Mouse (Mus musculus) forebrain, embryonic 15.5 days (tissue): ENCODE data around the gene 4930524N10Rik. TPM values are rescaled to one million over a fixed set of nuclear protein-coding genes. Genes with fewer than 3 reads are reported as not detected.

Source experiments
- ATAC-seq: fragments of 200-750 bp; cut with Nextera tagmentation; replicated peaks from 2 replicates; pipeline ENCODE4 v1.8.0; 2017; ENCODE audit warnings: mild to moderate bottlenecking, moderate TSS enrichment, moderate library complexity
- H3K27ac ChIP-seq: fragments of 300-500 bp; sonication (generic); replicated peaks from 2 replicates; pipeline ENCODE4 v1.5.1; 2015; ENCODE audit warnings: mild to moderate bottlenecking, inconsistent platforms
- H3K27me3 ChIP-seq: fragments of 300-500 bp; sonication (generic); 2 replicates; pipeline ENCODE4 v1.6.1; 2015; ENCODE audit warnings: inconsistent platforms
- H3K36me3 ChIP-seq: fragments of 300-500 bp; sonication (generic); 2 replicates; pipeline ENCODE4 v1.6.1; 2015; ENCODE audit warnings: mild to moderate bottlenecking, inconsistent platforms
- H3K4me1 ChIP-seq: fragments of 300-500 bp; sonication (generic); 2 replicates; pipeline ENCODE4 v1.6.1; 2015; ENCODE audit warnings: inconsistent platforms
- H3K4me2 ChIP-seq: fragments of 300-500 bp; sonication (generic); replicated peaks from 2 replicates; pipeline ENCODE4 v1.6.1; 2015; ENCODE audit warnings: mild to moderate bottlenecking, inconsistent platforms
- H3K4me3 ChIP-seq: fragments of 300-500 bp; sonication (generic); 2 replicates; pipeline ENCODE4 v1.5.1; 2015; ENCODE audit warnings: mild to moderate bottlenecking, inconsistent platforms
- H3K9ac ChIP-seq: fragments of 300-500 bp; sonication (generic); replicated peaks from 2 replicates; pipeline ENCODE4 v1.6.1; 2015; ENCODE audit warnings: mild to moderate bottlenecking, inconsistent platforms
- H3K9me3 ChIP-seq: fragments of 300-500 bp; sonication (generic); 2 replicates; pipeline ENCODE4 v1.6.1; 2016; ENCODE audit warnings: inconsistent platforms
- WGBS: fragments of 180-500 bp; shearing (Covaris S2); methylation state at CpG from one replicate; pipeline ENCODE4 v1.1.7; 2015; ENCODE audit warnings: mixed read lengths; 5-methylcytosine and 5-hydroxymethylcytosine counted together
- polyA plus RNA-seq: library from polyadenylated mRNA; unstranded; fragments of >200 nt; fragmentation: Nextera tagmentation; extraction: Ambion mirVana; gene quantifications from 2 replicates; pipeline ENCODE4 v1.2.1, GENCODE M21; 2015

The 4930524N10Rik gene
- not detected in 2 replicates for polyA plus RNA-seq

GRCm38 (mm10) chrX:154343292-154343691 is at the start of gene 4930524N10Rik:
Gene 4930524N10Rik (minus strand): TSS chrX:154343392.
- Histone ChIP-seq H3K9me3 (no peaks in the 10 kb centered on the region), H3K4me3 (no peak within 1 kb of the TSS), H3K4me1 (no peaks in the 10 kb centered on the region), H3K4me2 (no peak within 1 kb of the TSS), H3K27me3 (no peaks in the 10 kb centered on the region), H3K9ac (no peak within 1 kb of the TSS), H3K27ac (no peak within 1 kb of the TSS), H3K36me3 (no peaks in the 10 kb centered on the region)
- 32% methylated on average over 1 of the region's 1 CpGs for WGBS
- ATAC-seq: no peak

- no peak for ATAC-seq
- H3K9ac ChIP-seq: no peak overlapping the region
- WGBS: 76% methylated on average over 3 of the region's 3 CpGs
These were observed 6.8 kb upstream of the 4930524N10Rik start for GRCm38 (mm10) chrX:154350042-154350441.

GRCm38 (mm10) chrX:154349302-154350041 is 6.3 kb upstream of the 4930524N10Rik start:
- Histone ChIP-seq H3K36me3 (no peaks in the 10 kb centered on the region), H3K27me3 (no peaks in the 10 kb centered on the region), H3K4me2 (no peak overlapping the region), H3K27ac (no peak overlapping the region), H3K4me1 (no peaks in the 10 kb centered on the region), H3K9ac (no peak overlapping the region), H3K4me3 (no peak overlapping the region), H3K9me3 (no peaks in the 10 kb centered on the region)
- 86% methylated on average over 7 of the region's 7 CpGs for WGBS
- ATAC-seq: no peak

More at GRCm38 (mm10) chrX:154350042-154350441, 6.8 kb upstream of the 4930524N10Rik start:
- H3K36me3 ChIP-seq: no peaks in the 10 kb centered on the region
- H3K9me3 ChIP-seq: no peaks in the 10 kb centered on the region
- H3K4me1 ChIP-seq: no peaks in the 10 kb centered on the region
- H3K4me3 ChIP-seq: no peak overlapping the region
- no peak overlapping the region for H3K27ac ChIP-seq
- H3K27me3 ChIP-seq: no peaks in the 10 kb centered on the region
- no peak overlapping the region for H3K4me2 ChIP-seq

- Histone ChIP-seq H3K9ac (no peak overlapping the region), H3K4me3 (no peak overlapping the region), H3K27ac (no peak overlapping the region), H3K27me3 (no peaks in the 10 kb centered on the region), H3K4me1 (no peaks in the 10 kb centered on the region), H3K9me3 (no peaks in the 10 kb centered on the region), H3K4me2 (no peak overlapping the region), H3K36me3 (no peaks in the 10 kb centered on the region)
- WGBS: 78% methylated on average over 3 of the region's 3 CpGs
- no peak for ATAC-seq
These were observed 4.7 kb upstream of the 4930524N10Rik start for GRCm38 (mm10) chrX:154347933-154348332.

Other genes with a start within 250 kb of the 4930524N10Rik start
- not detected in 2 replicates for gene Gm15140, start 222.7 kb downstream of the 4930524N10Rik start, polyA plus RNA-seq
- gene Samt4, start 138.6 kb upstream of the 4930524N10Rik start, polyA plus RNA-seq: not detected in 2 replicates
- not detected in 2 replicates for gene Samt2, start 236.0 kb upstream of the 4930524N10Rik start, polyA plus RNA-seq